Mouse (Mus musculus): ENCODE measurements around the gene Cfd. TPM values are rescaled to one million over a fixed set of nuclear protein-coding genes. Genes with fewer than 3 reads are reported as not detected.

The Cfd gene
- polyA plus RNA-seq (2012; rRNA removed): 3,404 and 4,096 TPM in 2 replicates

GRCm38 (mm10) chr10:79890670-79891069 lies at the start of gene Cfd:
Gene Cfd (plus strand): TSS chr10:79890853.

GRCm38 (mm10) chr10:79853860-79854795 lies 36.5 kb upstream of the Cfd start, which contains the start of gene Ptbp1:
Gene Ptbp1 (plus strand): TSS chr10:79854427.

GRCm38 (mm10) chr10:79874290-79874862 lies 16.3 kb upstream of the Cfd start, which contains the start of the genes Prtn3 and Plppr3:
Gene Prtn3 (plus strand): TSS chr10:79874476.
Gene Plppr3 (minus strand): TSS chr10:79874634.

GRCm38 (mm10) chr10:79886054-79886453 lies 4.6 kb upstream of the Cfd start, which contains the start of gene Elane:
Gene Elane (plus strand): TSS chr10:79886247.

GRCm38 (mm10) chr10:79908167-79909091 lies 17.8 kb downstream of the Cfd start, which contains the start of gene Med16:
Gene Med16 (minus strand): TSS chr10:79908923.

GRCm38 (mm10) chr10:79910556-79910955 lies 19.9 kb downstream of the Cfd start, which contains the start of gene Gm26602:
Gene Gm26602 (plus strand): TSS chr10:79910856.

GRCm38 (mm10) chr10:79916808-79917531 lies 26.3 kb downstream of the Cfd start, which contains the start of gene Kiss1r:
Gene Kiss1r (plus strand): TSS chr10:79916971.

GRCm38 (mm10) chr10:79920958-79921535 lies 30.4 kb downstream of the Cfd start, which contains the start of gene R3hdm4:
Gene R3hdm4 (minus strand): TSS chr10:79921208.

GRCm38 (mm10) chr10:79926491-79927323 lies 36.1 kb downstream of the Cfd start, which contains the start of gene Arid3a:
Gene Arid3a (plus strand): TSS chr10:79927043.

Other genes starting within 250 kb of the Cfd start
- gene Odf3l2, start 245.1 kb upstream of the Cfd start, polyA plus RNA-seq (2012; rRNA removed): not detected in 2 replicates
- 0.37 and 0.41 TPM in 2 replicates for gene Madcam1, start 226.3 kb upstream of the Cfd start, polyA plus RNA-seq (2012; rRNA removed)
- gene Tpgs1, start 221.5 kb upstream of the Cfd start, polyA plus RNA-seq (2012; rRNA removed): 157 and 195 TPM in 2 replicates
- gene Cdc34, start 208.7 kb upstream of the Cfd start, polyA plus RNA-seq (2012; rRNA removed): 105 and 140 TPM in 2 replicates
- gene Gzmm, start 201.8 kb upstream of the Cfd start, polyA plus RNA-seq (2012; rRNA removed): 0.38 and 0.59 TPM in 2 replicates
- 812 and 1,288 TPM in 2 replicates for gene Bsg, start 186.4 kb upstream of the Cfd start, polyA plus RNA-seq (2012; rRNA removed)
- 15.6 and 16.5 TPM in 2 replicates for gene Hcn2, start 174.2 kb upstream of the Cfd start, polyA plus RNA-seq (2012; rRNA removed)
- 87.5 and 91.0 TPM in 2 replicates for gene Polrmt, start 144.3 kb upstream of the Cfd start, polyA plus RNA-seq (2012; rRNA removed)
- gene Fgf22, start 135.8 kb upstream of the Cfd start, polyA plus RNA-seq (2012; rRNA removed): 0.14 TPM in 1 of 2 replicates, not detected in the other
- 308 and 375 TPM in 2 replicates for gene Rnf126, start 123.9 kb upstream of the Cfd start, polyA plus RNA-seq (2012; rRNA removed)
- 44.1 and 45.1 TPM in 2 replicates for gene Fstl3, start 113.6 kb upstream of the Cfd start, polyA plus RNA-seq (2012; rRNA removed)
- gene Prss57, start 99.9 kb upstream of the Cfd start, polyA plus RNA-seq (2012; rRNA removed): 0.20 and 0.37 TPM in 2 replicates
- 90.7 and 101 TPM in 2 replicates for gene Palm, start 97.3 kb upstream of the Cfd start, polyA plus RNA-seq (2012; rRNA removed)
- gene Misp, start 69.9 kb upstream of the Cfd start, polyA plus RNA-seq (2012; rRNA removed): 5.1 and 6.2 TPM in 2 replicates
- gene Ptbp1, start 36.4 kb upstream of the Cfd start, polyA plus RNA-seq (2012; rRNA removed): 420 and 461 TPM in 2 replicates
- 9.7 and 11.8 TPM in 2 replicates for gene Prtn3, start 16.4 kb upstream of the Cfd start, polyA plus RNA-seq (2012; rRNA removed)
- gene Plppr3, start 16.2 kb upstream of the Cfd start, polyA plus RNA-seq (2012; rRNA removed): 55.3 and 72.1 TPM in 2 replicates
- 0.20 and 1.7 TPM in 2 replicates for gene Elane, start 4.6 kb upstream of the Cfd start, polyA plus RNA-seq (2012; rRNA removed)
- 147 and 148 TPM in 2 replicates for gene Med16, start 18.1 kb downstream of the Cfd start, polyA plus RNA-seq (2012; rRNA removed)
- gene Gm26602, start 20.0 kb downstream of the Cfd start, polyA plus RNA-seq (2012; rRNA removed): not detected in 2 replicates
- 11.7 and 14.4 TPM in 2 replicates for gene Kiss1r, start 26.1 kb downstream of the Cfd start, polyA plus RNA-seq (2012; rRNA removed)
- 253 and 262 TPM in 2 replicates for gene R3hdm4, start 30.4 kb downstream of the Cfd start, polyA plus RNA-seq (2012; rRNA removed)
- 12.3 and 12.7 TPM in 2 replicates for gene Arid3a, start 36.2 kb downstream of the Cfd start, polyA plus RNA-seq (2012; rRNA removed)
- gene Wdr18, start 69.3 kb downstream of the Cfd start, polyA plus RNA-seq (2012; rRNA removed): 93.7 and 94.3 TPM in 2 replicates
- gene Grin3b, start 79.9 kb downstream of the Cfd start, polyA plus RNA-seq (2012; rRNA removed): 0.26 and 0.77 TPM in 2 replicates
- gene Tmem259, start 93.5 kb downstream of the Cfd start, polyA plus RNA-seq (2012; rRNA removed): 471 and 485 TPM in 2 replicates
- 287 and 331 TPM in 2 replicates for gene Cnn2, start 97.7 kb downstream of the Cfd start, polyA plus RNA-seq (2012; rRNA removed)
- 20.1 and 25.5 TPM in 2 replicates for gene Abca7, start 105.6 kb downstream of the Cfd start, polyA plus RNA-seq (2012; rRNA removed)
- gene Arhgap45, start 125.8 kb downstream of the Cfd start, polyA plus RNA-seq (2012; rRNA removed): 23.1 and 27.9 TPM in 2 replicates
- 406 and 421 TPM in 2 replicates for gene Polr2e, start 148.9 kb downstream of the Cfd start, polyA plus RNA-seq (2012; rRNA removed)
- 613 and 620 TPM in 2 replicates for gene Gpx4, start 156.3 kb downstream of the Cfd start, polyA plus RNA-seq (2012; rRNA removed)
- gene Sbno2, start 214.7 kb downstream of the Cfd start, polyA plus RNA-seq (2012; rRNA removed): 85.9 and 89.3 TPM in 2 replicates
- 186 and 203 TPM in 2 replicates for gene Stk11, start 224.9 kb downstream of the Cfd start, polyA plus RNA-seq (2012; rRNA removed)
- gene Atp5d, start 247.8 kb downstream of the Cfd start, polyA plus RNA-seq (2012; rRNA removed): 1,675 and 3,137 TPM in 2 replicates
- gene Cbarp, start 250.0 kb downstream of the Cfd start, polyA plus RNA-seq (2012; rRNA removed): 58.9 and 61.5 TPM in 2 replicates

Data from ovary, adult 2 months (tissue).